Mouse (Mus musculus) Patski (cell line): Measurements from ENCODE around the gene Eps8. TPM values are rescaled to one million over a fixed set of nuclear protein-coding genes. Genes with fewer than 3 reads are reported as not detected.
A peak's percentile ranks its signal among the peaks of the same experiment; 100 is the strongest.

Experiments
- ATAC-seq: fragments of 100-300 bp; one replicate; pipeline ENCODE4 v1.8.0; 2021
- CTCF ChIA-PET: fragments of 350-600 bp; sonication (Branson Sonifier 250); formaldehyde crosslinking; loops from one replicate; lab custom pipeline; 2022; ENCODE audit warnings: inconsistent platforms; lab: Charles Lee
- POLR2A ChIA-PET: fragments of 350-600 bp; sonication (Branson Sonifier 250); formaldehyde crosslinking; loops from one replicate; lab custom pipeline; 2022; ENCODE audit warnings: antibody characterized with exemption, inconsistent platforms; lab: Charles Lee
- DNase-seq: peaks from one replicate; pipeline ENCODE4 v3.0.0-alpha.2; 2011; ENCODE audit warnings: low read depth, low spot score
- H3K27me3 ChIP-seq: fragments of 371-371 bp; one replicate; pipeline ENCODE4 v1.5.1; 2021
- CTCF ChIP-seq: fragments of 100-300 bp; IDR thresholded peaks from one replicate; pipeline ENCODE4 v1.5.1; 2021
- in situ Hi-C: fragments of 300-500 bp; cut with MboI; formaldehyde crosslinking; loops from 3 replicates; pipeline ENCODE4 v1.11.1; 2018; ENCODE audit warnings: low pct_unique_long_range_greater_than_20kb, mixed read lengths
- polyA plus RNA-seq: library from polyadenylated mRNA; unstranded; gene quantifications from one replicate; pipeline ENCODE4 v1.2.3, GENCODE M21; 2021

The Eps8 gene
- polyA plus RNA-seq, 1 experiment from 2014 or later, result 27.0 TPM

GRCm38 (mm10) chr6:137525769-137526168 lies 128.9 kb downstream of the Eps8 start:
- ChIA-PET POLR2A (no interaction called here), CTCF (interaction anchor here (0.9 kb wide), 1 partner anchor 78 kb away, joined by 3 read pairs; no protein-coding TSS in a partner anchor)
- no peak for ATAC-seq
- no peak for TF ChIP-seq CTCF
- no peak for DNase-seq
- in situ Hi-C loops, result no loop called here
- no peaks in the 10 kb centered on the region for H3K27me3 ChIP-seq

GRCm38 (mm10) chr6:137520343-137520704 lies 134.4 kb downstream of the Eps8 start:
- in situ Hi-C loops, result no loop called here
- TF ChIP-seq CTCF, result no peak
- POLR2A ChIA-PET, result interaction anchor here (1.7 kb wide), 1 partner anchor 65 kb away, joined by 3 read pairs; no protein-coding TSS in a partner anchor
- no peaks in the 10 kb centered on the region for H3K27me3 ChIP-seq
- no peak for DNase-seq
- CTCF ChIA-PET, result interaction anchor here (1.5 kb wide), 1 partner anchor 17 kb away, joined by 4 read pairs; no protein-coding TSS in a partner anchor
- no peak for ATAC-seq

GRCm38 (mm10) chr6:137519529-137520342 lies 134.9 kb downstream of the Eps8 start:
- POLR2A ChIA-PET, result interaction anchor here (1.7 kb wide), 1 partner anchor 65 kb away, joined by 3 read pairs; no protein-coding TSS in a partner anchor
- CTCF ChIA-PET, result interaction anchor here (1.5 kb wide), 1 partner anchor 17 kb away, joined by 4 read pairs; no protein-coding TSS in a partner anchor
- ATAC-seq, result peak; percentile 96
- no peak for TF ChIP-seq CTCF
- in situ Hi-C loops, result no loop called here
- H3K27me3 ChIP-seq, result no peaks in the 10 kb centered on the region
- peak; percentile 80 for DNase-seq

- in situ Hi-C loops, result no loop called here
- ChIA-PET CTCF (no interaction called here), POLR2A (no interaction called here)
- H3K27me3 ChIP-seq, result no peaks in the 10 kb centered on the region
- ATAC-seq, result no peak
- no peak for TF ChIP-seq CTCF
- DNase-seq, result no peak
These were observed 139.8 kb downstream of the Eps8 start for GRCm38 (mm10) chr6:137514872-137515271.

- in situ Hi-C loops, result no loop called here
These were observed 141.9 kb downstream of the Eps8 start for GRCm38 (mm10) chr6:137512753-137513152.

GRCm38 (mm10) chr6:137509341-137510045 lies 145.2 kb downstream of the Eps8 start:
- ChIA-PET CTCF (no interaction called here), POLR2A (no interaction called here)
- ATAC-seq, result no peak
- no peaks in the 10 kb centered on the region for H3K27me3 ChIP-seq
- in situ Hi-C loops, result no loop called here
- no peak for DNase-seq
- no peak for TF ChIP-seq CTCF

More at GRCm38 (mm10) chr6:137512753-137513152, 141.9 kb downstream of the Eps8 start:
- DNase-seq, result no peak
- POLR2A ChIA-PET, result no interaction called here
- no peak for TF ChIP-seq CTCF
- no peaks in the 10 kb centered on the region for H3K27me3 ChIP-seq
- CTCF ChIA-PET, result no interaction called here
- no peak for ATAC-seq

GRCm38 (mm10) chr6:137508936-137509335 lies 145.7 kb downstream of the Eps8 start:
- ChIA-PET POLR2A (no interaction called here), CTCF (no interaction called here)
- in situ Hi-C loops, result no loop called here
- ATAC-seq (no peak), DNase-seq (no peak)
- no peak for TF ChIP-seq CTCF
- H3K27me3 ChIP-seq, result no peaks in the 10 kb centered on the region

GRCm38 (mm10) chr6:137506563-137506962 lies 148.1 kb downstream of the Eps8 start:
- ChIA-PET CTCF (no interaction called here), POLR2A (no interaction called here)
- H3K27me3 ChIP-seq, result no peaks in the 10 kb centered on the region
- DNase-seq (no peak), ATAC-seq (no peak)
- TF ChIP-seq CTCF, result no peak
- in situ Hi-C loops, result no loop called here

GRCm38 (mm10) chr6:137505555-137506227 lies 149.0 kb downstream of the Eps8 start:
- ATAC-seq (no peak), DNase-seq (no peak)
- ChIA-PET POLR2A (no interaction called here), CTCF (no interaction called here)
- in situ Hi-C loops, result no loop called here
- H3K27me3 ChIP-seq, result no peaks in the 10 kb centered on the region
- TF ChIP-seq CTCF, result no peak

GRCm38 (mm10) chr6:137504052-137504451 lies 150.6 kb downstream of the Eps8 start:
- no peak for TF ChIP-seq CTCF
- ChIA-PET CTCF (interaction anchor here (0.8 to 1.2 kb wide), 2 partner anchors 12 to 15 kb away, joined by 3 to 4 read pairs; no protein-coding TSS in a partner anchor), POLR2A (no interaction called here)
- DNase-seq, result no peak
- in situ Hi-C loops, result no loop called here
- H3K27me3 ChIP-seq, result no peaks in the 10 kb centered on the region
- no peak for ATAC-seq
